Mouse (Mus musculus): ENCODE results near the gene Inpp4a. TPM values are rescaled to one million over a fixed set of nuclear protein-coding genes. Genes with fewer than 3 reads are reported as not detected.

Inpp4a gene
- total RNA-seq, 1 experiment, result 4.0 TPM

DNA sequence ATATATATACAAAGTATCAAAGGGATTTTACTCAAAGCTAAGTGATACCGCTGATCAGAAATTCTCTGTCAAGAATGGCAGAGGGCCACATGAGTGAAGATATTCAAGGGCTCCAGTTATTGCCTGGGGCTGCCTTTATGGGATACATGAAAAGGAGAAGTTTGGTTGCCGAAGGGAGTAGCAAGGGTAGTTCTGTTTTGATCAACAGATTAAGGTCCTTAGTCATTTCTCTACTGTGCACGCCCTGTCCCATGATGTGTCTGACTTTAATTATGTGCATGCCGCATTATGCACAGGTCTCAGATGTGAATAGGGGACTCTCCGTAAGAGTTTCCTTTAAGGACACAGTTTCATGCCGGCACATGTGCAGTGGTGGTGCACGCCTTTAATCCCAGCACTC lies 157.9 kb downstream of the Inpp4a start:
- Histone ChIP-seq H3K9me3 (ENCODE audit: control insufficient read depth, insufficient read depth, low read depth, low read length) (no peaks in the 10 kb centered on the region), H3K36me3 (ENCODE audit: control insufficient read depth, insufficient read depth, low read length, poor library complexity, severe bottlenecking) (no peaks in the 10 kb centered on the region), H3K4me1 (ENCODE audit: control insufficient read depth in 2 of 2, insufficient read depth in 2 of 2, low read length in 2 of 2, poor library complexity in 1 of 2) (no peaks in the 10 kb centered on the region), H3K27ac (ENCODE audit: insufficient read depth, low read depth, low read length, poor library complexity, severe bottlenecking) (no peak overlapping the region), H3K4me3 (ENCODE audit: insufficient read depth in 1 of 2, low read depth in 1 of 2, low read length in 2 of 2, poor library complexity in 1 of 2, severe bottlenecking in 1 of 2) (no peak overlapping the region), H3K9ac (ENCODE audit: insufficient read depth, low read depth, low read length, poor library complexity, severe bottlenecking) (no peak overlapping the region)
- TF ChIP-seq CHD2 (IDR thresholded peaks at IDR 0.05; ENCODE audit: low read depth, low read length) (no peak), ZC3H11A (IDR thresholded peaks at IDR 0.05; ENCODE audit: borderline replicate concordance, low read depth, low read length) (no peak), MAFK (IDR thresholded peaks at IDR 0.05; ENCODE audit: insufficient read depth, low read depth, low read length) (no peak), HCFC1 (IDR thresholded peaks at IDR 0.05; ENCODE audit: borderline replicate concordance, insufficient read depth, low read length) (no peak), ZNF384 (IDR thresholded peaks at IDR 0.05; ENCODE audit: low read depth, low read length) (no peak)
- in situ Hi-C loops (cut with MboI; ENCODE audit: low sequenced_read_pairs in 2 of 2, unreplicated experiment in 2 of 2), result loop anchor here in 1 of 2 experiments (25.0 kb wide), 1 partner anchor 180 kb away; no protein-coding TSS in a partner anchor
- no peak for DNase-seq (ENCODE audit: low read depth, low spot score)

Other genes starting within 250 kb of the Inpp4a start
- 4.5 and 10.9 TPM in 2 replicates for gene Cnga3, start 85.4 kb upstream of the Inpp4a start, total RNA-seq (2012; rRNA removed)
- 36.0 and 38.6 TPM in 2 replicates for gene Coa5, start 130.2 kb downstream of the Inpp4a start, total RNA-seq (2012; rRNA removed)
- gene Unc50, start 130.3 kb downstream of the Inpp4a start, total RNA-seq (2012; rRNA removed), result 66.5 and 78.2 TPM in 2 replicates
- 9.8 and 10.5 TPM in 2 replicates for gene Mgat4a, start 241.2 kb downstream of the Inpp4a start, total RNA-seq (2012; rRNA removed)